Mouse (Mus musculus) E14TG2a.4 (cell line): ENCODE data around the gene Fam189a1.

Experiments
- CTCF ChIP-seq: conservative IDR thresholded peaks from 2 replicates; pipeline ENCODE4 v1.5.1; 2014; ENCODE audit warnings: low read length
- NANOG ChIP-seq: IDR thresholded peaks from 2 replicates; pipeline ENCODE4 v1.6.1; 2014; ENCODE audit warnings: borderline replicate concordance, low read length, mixed read lengths
- POU5F1 ChIP-seq: IDR thresholded peaks from 2 replicates; pipeline ENCODE4 v1.6.1; 2014; ENCODE audit warnings: low read length, borderline replicate concordance

- TF ChIP-seq CTCF, result no peak
- TF ChIP-seq POU5F1, result no peak
- no peak for TF ChIP-seq NANOG
Measured at GRCm38 (mm10) chr7:64950771-64951099, 205.6 kb downstream of the Fam189a1 start.
